Mouse (Mus musculus): Measurements from ENCODE around the gene Fam222b. TPM values are rescaled to one million over a fixed set of nuclear protein-coding genes. Genes with fewer than 3 reads are reported as not detected.
A peak's percentile ranks its signal among the peaks of the same experiment; 100 is the strongest.
"Not testable (repeated sequence)": the region's sequence is repeated elsewhere in the genome, so short reads cannot be mapped to it uniquely, and the experiment has no call there.

Gene Fam222b
- total RNA-seq, 2 experiments from 2014 or later, result 6.5 to 13.5 TPM

DNA sequence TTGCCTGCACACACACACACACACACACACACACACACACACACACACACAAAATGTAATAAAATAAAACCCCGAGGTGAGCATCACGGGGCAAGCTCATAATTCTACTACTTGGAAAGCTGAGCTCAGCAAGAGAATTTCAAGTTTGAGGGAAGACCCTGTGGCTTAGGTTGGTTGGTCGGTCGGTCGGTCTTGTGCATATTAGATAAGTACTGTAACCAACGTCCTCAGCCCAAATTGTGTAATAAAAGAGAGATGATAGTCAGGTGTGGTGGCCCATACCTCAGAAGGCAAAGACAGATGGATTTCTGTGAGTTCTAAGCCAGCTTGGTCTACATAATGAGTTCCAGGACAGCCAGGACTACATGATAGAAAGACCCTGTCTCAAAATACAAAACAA is 39.5 kb downstream of the Fam222b start:
- ATAC-seq (replicated peaks; ENCODE audit: poor library complexity, severe bottlenecking), result no peak

DNA sequence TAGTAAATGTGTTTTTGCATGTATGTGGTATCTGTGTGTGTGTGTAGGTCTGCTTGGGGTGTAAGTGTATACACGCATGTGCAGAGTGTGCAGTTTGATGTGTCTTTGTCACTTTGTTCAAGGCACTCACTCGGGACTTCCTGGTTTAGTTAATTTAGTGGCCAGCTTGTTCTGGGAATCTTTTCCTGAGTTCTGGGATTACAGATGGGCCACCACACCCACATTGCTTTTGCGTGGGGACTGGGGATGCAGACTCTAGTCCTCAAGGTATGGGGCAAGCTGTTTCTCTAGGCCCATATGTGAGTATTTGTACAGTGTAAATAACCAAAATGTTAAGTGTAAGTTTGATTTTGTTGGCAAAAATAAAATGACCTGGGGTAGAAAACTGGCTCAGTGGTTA is 39.9 kb downstream of the Fam222b start:
- ATAC-seq (replicated peaks; ENCODE audit: poor library complexity, severe bottlenecking), result no peak

- ATAC-seq (replicated peaks; ENCODE audit: poor library complexity, severe bottlenecking), result not testable (repeated sequence)
Measured at GRCm38 (mm10) chr11:78135314-78135713, 40.9 kb downstream of the Fam222b start.

GRCm38 (mm10) chr11:78136132-78136531 is 41.7 kb downstream of the Fam222b start:
- no peak for ATAC-seq (replicated peaks; ENCODE audit: poor library complexity, severe bottlenecking)

DNA sequence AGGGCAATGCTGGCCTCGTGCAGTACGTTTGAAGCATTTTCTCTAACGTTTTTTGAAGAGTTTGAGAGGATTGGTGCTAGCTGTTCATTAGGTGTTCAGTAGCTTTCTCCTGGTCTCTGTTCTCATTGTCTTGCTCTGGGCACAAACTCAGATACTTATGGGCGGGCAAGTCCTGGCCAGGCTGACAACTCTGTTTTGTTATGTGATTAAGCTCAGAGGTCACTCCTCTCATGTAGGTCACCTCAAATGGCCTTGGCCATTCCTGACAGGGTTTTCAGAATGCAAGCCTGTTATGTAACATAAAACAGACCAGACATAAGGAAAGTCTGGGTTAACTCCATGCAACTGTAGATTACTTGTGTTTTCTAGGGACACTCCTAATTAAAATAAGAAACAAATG is 43.1 kb downstream of the Fam222b start:
- no peak for ATAC-seq (replicated peaks; ENCODE audit: poor library complexity, severe bottlenecking)

DNA sequence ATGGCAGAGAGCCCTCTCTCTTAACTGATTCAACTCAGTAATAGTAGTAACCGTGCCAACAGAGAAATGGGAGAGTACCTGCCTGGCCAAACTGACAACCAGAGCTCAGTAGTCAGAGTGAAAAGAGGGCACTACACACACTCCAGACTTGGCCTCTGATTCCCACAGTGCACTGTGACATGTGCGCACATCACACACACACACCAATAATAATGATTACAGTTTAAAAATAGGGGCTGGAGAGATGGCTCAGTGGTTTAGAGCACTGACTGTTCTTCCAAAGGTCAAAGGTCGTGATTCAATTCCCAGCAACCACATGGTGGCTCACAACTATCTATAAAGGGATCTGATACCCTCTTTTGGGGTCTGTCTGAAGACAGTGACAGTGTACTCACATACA is 43.6 kb downstream of the Fam222b start:
- ATAC-seq (replicated peaks; ENCODE audit: poor library complexity, severe bottlenecking), result no peak

DNA sequence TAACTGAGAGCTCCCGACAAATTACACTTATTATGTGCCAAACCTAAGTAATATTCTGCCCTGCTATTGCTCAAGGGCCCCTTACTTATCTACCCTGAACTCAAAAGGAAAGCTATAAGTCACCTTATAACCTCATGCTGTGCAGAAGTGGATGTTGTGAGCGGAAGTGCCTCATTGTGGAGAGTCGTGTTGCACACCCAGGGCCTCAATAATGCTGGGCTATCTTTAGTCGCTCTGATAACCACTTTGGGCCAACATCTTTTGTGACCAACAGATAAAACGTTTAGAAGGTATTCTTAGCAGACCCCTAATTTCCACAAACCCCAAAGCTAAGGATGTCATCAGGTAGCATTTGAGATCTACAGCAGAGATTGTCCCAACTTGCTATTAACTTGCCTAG is 46.2 kb downstream of the Fam222b start:
- ATAC-seq (replicated peaks; ENCODE audit: poor library complexity, severe bottlenecking), result no peak

GRCm38 (mm10) chr11:78143520-78143919 is 49.1 kb downstream of the Fam222b start:
- ATAC-seq (replicated peaks; ENCODE audit: poor library complexity, severe bottlenecking), result no peak

DNA sequence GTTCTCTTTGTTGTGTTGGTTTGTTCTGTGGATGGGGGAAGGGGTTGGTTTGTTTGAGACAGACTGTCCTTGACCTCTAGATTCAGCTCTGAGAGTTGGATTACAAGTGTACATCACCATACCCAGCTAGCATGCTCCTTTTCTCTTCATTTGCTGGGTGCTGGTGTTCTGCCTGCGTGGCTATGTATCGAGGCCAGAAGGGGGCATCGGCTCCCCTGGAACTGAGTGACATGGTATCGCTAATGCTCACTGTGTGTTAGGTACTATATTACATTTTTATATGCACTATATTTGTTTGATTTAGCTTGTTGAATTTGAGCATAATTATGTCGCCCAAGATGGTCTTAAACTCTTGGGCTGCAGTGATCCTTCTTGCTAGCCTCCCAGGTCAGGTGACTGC is 51.7 kb downstream of the Fam222b start:
- no peak for ATAC-seq (replicated peaks; ENCODE audit: poor library complexity, severe bottlenecking)

GRCm38 (mm10) chr11:78146707-78147543 is 52.5 kb downstream of the Fam222b start:
- no peak for ATAC-seq (replicated peaks; ENCODE audit: poor library complexity, severe bottlenecking)

DNA sequence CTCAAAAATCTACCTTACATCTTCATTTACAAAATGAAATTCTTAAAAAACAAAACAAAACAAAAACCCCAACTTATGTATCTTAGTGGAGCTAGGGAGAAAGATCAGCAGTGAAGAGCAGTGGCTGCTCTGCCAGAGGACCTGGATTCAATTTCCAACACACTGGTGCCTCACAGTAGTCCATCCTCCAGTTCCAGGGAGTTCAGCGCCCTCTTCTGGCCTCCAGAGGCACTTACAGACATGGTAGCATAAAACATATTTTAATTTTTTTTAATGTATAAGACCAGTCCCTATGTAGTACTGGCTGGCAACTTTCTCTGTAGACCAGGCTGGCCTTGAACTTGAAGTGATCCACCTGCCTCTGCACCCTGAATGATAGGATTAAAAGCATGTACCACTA is 56.7 kb downstream of the Fam222b start:
- ATAC-seq (replicated peaks; ENCODE audit: poor library complexity, severe bottlenecking), result peak; percentile 55; the same call in 1 of the 2 replicates

DNA sequence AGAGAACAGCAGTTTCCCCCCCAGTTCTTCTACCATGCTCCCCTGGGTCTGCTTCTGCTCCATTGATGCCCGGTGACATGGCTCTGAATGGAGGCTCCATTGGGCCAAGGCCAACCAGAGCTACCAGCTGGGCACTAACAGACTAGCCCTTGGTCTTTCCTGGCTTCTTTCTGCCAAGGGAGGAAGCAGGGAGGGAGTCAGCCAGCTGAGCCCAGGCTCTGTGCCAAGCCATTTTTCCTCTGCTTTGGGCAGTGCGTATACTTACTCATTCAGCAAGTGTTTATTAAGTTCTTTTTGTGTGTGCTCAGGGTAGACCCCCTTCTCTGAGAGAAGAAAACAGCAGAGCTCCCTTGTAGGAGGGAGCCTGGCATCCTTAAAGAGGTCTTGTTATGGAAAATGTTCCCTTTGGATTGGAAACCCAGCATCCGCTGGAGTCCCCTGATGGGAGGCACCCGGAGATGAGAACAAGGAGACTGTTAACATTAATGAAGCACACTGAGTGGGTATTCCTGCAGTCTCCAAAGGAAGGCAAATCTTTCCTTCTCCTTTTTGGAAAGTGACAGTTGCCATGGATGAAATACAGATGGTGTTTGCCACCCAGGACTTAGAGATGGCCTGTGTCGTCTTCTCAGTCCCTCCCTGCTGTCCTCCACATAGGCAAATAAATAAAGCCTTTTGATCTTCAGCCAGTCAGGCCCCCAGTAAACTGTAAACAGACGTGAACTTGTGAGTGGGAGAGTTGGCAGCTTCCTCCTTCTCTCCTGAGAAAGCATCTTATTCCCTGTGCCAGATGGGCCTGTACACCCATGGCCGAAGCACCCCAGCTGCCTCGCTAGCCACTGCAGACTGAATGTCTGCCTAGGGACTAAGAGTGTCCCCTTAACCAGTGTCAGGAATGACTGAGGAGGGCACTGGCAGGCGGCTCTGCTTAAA is 58.1 kb downstream of the Fam222b start:
- no peak for ATAC-seq (replicated peaks; ENCODE audit: poor library complexity, severe bottlenecking)

GRCm38 (mm10) chr11:78153778-78154177 is 59.3 kb downstream of the Fam222b start:
- ATAC-seq (replicated peaks; ENCODE audit: poor library complexity, severe bottlenecking), result no peak

- ATAC-seq (replicated peaks; ENCODE audit: poor library complexity, severe bottlenecking), result no peak
Measured at GRCm38 (mm10) chr11:78155674-78156073, 61.2 kb downstream of the Fam222b start.

DNA sequence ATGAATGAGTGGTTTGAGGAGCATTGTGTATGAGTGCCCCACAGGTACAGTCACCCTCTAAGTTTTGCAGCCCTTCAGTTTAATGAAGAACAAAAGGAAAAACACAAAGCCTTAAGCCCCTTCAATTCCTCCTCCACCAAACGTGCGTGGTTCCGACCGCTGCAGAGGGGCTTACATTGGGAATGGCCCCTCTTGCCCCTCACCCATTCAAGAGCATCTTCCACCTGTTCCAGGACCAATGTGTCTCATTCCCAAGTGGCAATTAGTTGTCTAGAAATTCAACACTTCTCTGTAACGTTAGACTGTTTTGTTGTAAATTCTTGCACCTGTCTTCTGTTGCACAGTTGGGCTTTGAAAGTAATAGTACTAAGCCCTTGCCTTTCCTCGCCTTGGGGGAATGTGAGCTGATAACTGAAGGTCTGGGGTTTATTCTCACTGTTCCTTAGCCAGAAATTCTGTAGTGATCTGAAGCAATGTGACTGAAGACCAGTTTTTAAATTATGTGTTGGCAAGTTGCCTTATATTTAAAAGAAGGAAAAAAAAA is 61.8 kb downstream of the Fam222b start:
- ATAC-seq (replicated peaks; ENCODE audit: poor library complexity, severe bottlenecking), result no peak

- peak; percentile 94 for ATAC-seq (replicated peaks; ENCODE audit: poor library complexity, severe bottlenecking)
Measured at GRCm38 (mm10) chr11:78159096-78159495, 64.6 kb downstream of the Fam222b start.

GRCm38 (mm10) chr11:78159557-78159956 is 65.1 kb downstream of the Fam222b start:
- ATAC-seq (replicated peaks; ENCODE audit: poor library complexity, severe bottlenecking), result no peak

- ATAC-seq (replicated peaks; ENCODE audit: poor library complexity, severe bottlenecking), result no peak
Measured at GRCm38 (mm10) chr11:78160171-78160570, 65.7 kb downstream of the Fam222b start.

DNA sequence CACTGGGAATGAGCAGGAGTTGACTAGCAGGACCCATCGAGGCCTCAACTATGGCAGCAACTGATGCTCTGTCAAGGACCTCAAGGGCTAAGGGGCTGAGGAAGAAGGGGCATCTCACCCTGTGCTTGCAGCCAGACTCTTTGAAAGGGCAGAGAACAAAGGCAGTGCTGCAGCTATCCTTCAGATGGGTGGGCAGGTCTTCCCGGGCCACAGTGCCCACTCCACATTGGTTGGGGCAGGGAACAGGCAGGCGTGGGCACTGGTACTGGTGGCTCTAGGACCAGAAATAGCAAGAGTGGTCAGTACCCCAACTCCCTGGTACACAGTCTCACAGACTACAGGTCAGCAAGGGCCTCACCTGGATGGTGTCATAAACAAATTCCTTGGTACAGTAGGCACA is 66.2 kb downstream of the Fam222b start:
- no peak for ATAC-seq (replicated peaks; ENCODE audit: poor library complexity, severe bottlenecking)

DNA sequence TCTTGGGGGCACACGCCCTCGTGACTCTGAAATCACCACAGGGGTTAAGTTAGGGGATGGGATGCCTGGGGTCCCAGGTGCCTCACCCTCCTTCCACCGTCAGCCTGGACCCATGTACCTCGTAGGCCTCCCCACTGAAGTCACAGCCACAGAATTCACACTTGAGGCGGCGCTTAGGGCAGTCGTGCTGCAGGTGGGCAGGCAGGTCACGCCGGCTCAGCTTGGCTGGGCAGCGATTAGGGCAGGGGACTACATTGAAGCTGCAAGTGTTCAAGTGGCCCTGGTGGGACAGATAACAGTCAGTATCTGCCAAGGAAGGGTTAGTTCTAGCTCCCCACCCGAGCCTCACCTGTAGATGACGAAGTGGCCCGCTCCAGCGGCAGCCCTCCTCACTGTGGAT is 66.7 kb downstream of the Fam222b start:
- ATAC-seq (replicated peaks; ENCODE audit: poor library complexity, severe bottlenecking), result no peak

- ATAC-seq (replicated peaks; ENCODE audit: poor library complexity, severe bottlenecking), result no peak
Measured at GRCm38 (mm10) chr11:78161968-78162367, 67.5 kb downstream of the Fam222b start.

Measured in granulocyte monocyte progenitor cell, adult 5-6 weeks (primary cell).